Mouse (Mus musculus): ENCODE results near the gene Ifna15.
"Not testable (repeated sequence)": the region's sequence is repeated elsewhere in the genome, so short reads cannot be mapped to it uniquely, and the experiment has no call there.

Ifna15 gene

GRCm38 (mm10) chr4:88558145-88558544 is at the start of gene Ifna15:
Ifna15 (minus strand) TSS chr4:88558245.
- DNase-seq (ENCODE audit: low spot score) = not testable (repeated sequence)

- DNase-seq (ENCODE audit: low spot score) = no peak
Measured at GRCm38 (mm10) chr4:88603276-88603675, 45.2 kb upstream of the Ifna15 start, which contains the start of gene Ifna12. Ifna12 (minus strand) TSS chr4:88603376.

GRCm38 (mm10) chr4:88592285-88592684 is 34.2 kb upstream of the Ifna15 start, which contains the start of gene Ifna9:
Ifna9 (minus strand) TSS chr4:88592385.
- DNase-seq (ENCODE audit: low spot score) = no peak

- no peak for DNase-seq (ENCODE audit: low spot score)
Measured at GRCm38 (mm10) chr4:88571698-88572097, 13.7 kb upstream of the Ifna15 start, which contains the start of gene Ifna14. Ifna14 (minus strand) TSS chr4:88571798.

GRCm38 (mm10) chr4:88561791-88562190 is 3.7 kb upstream of the Ifna15 start:
- no peak for DNase-seq (ENCODE audit: low spot score)

GRCm38 (mm10) chr4:88550161-88550945 is 7.7 kb downstream of the Ifna15 start:
- DNase-seq (ENCODE audit: low spot score) = no peak

GRCm38 (mm10) chr4:88547986-88548385 is 10.1 kb downstream of the Ifna15 start:
- no peak for DNase-seq (ENCODE audit: low spot score)

- no peak for DNase-seq (ENCODE audit: low spot score)
Measured at GRCm38 (mm10) chr4:88543649-88544234, 14.3 kb downstream of the Ifna15 start.

- no peak for DNase-seq (ENCODE audit: low spot score)
Measured at GRCm38 (mm10) chr4:88537328-88537727, 20.7 kb downstream of the Ifna15 start.

- no peak for DNase-seq (ENCODE audit: low spot score)
Measured at GRCm38 (mm10) chr4:88536640-88537039, 21.4 kb downstream of the Ifna15 start.

- no peak for DNase-seq (ENCODE audit: low spot score)
Measured at GRCm38 (mm10) chr4:88535742-88536141, 22.3 kb downstream of the Ifna15 start.

- DNase-seq (ENCODE audit: low spot score) = no peak
Measured at GRCm38 (mm10) chr4:88534903-88535302, 23.1 kb downstream of the Ifna15 start.

GRCm38 (mm10) chr4:88533499-88533898 is 24.5 kb downstream of the Ifna15 start:
- no peak for DNase-seq (ENCODE audit: low spot score)

- DNase-seq (ENCODE audit: low spot score) = no peak
Measured at GRCm38 (mm10) chr4:88530892-88531291, 27.2 kb downstream of the Ifna15 start.

GRCm38 (mm10) chr4:88530271-88530670 is 27.8 kb downstream of the Ifna15 start:
- no peak for DNase-seq (ENCODE audit: low spot score)

GRCm38 (mm10) chr4:88526379-88527049 is 31.5 kb downstream of the Ifna15 start:
- no peak for DNase-seq (ENCODE audit: low spot score)

GRCm38 (mm10) chr4:88525393-88525792 is 32.7 kb downstream of the Ifna15 start:
- DNase-seq (ENCODE audit: low spot score) = no peak

- DNase-seq (ENCODE audit: low spot score) = no peak
Measured at GRCm38 (mm10) chr4:88523241-88523640, 34.8 kb downstream of the Ifna15 start.

GRCm38 (mm10) chr4:88522674-88523073 is 35.4 kb downstream of the Ifna15 start, which contains the start of gene Ifnb1:
Ifnb1 (minus strand) TSS chr4:88522774.
- no peak for DNase-seq (ENCODE audit: low spot score)

GRCm38 (mm10) chr4:88517957-88518356 is 40.1 kb downstream of the Ifna15 start:
- no peak for DNase-seq (ENCODE audit: low spot score)

- no peak for DNase-seq (ENCODE audit: low spot score)
Measured at GRCm38 (mm10) chr4:88515711-88516211, 42.3 kb downstream of the Ifna15 start.

GRCm38 (mm10) chr4:88515250-88515649 is 42.8 kb downstream of the Ifna15 start:
- DNase-seq (ENCODE audit: low spot score) = no peak

Data from urinary bladder, postnatal 10 days (tissue).